Mouse (Mus musculus): ENCODE data around the gene Fam83e.

The Fam83e gene

DNA sequence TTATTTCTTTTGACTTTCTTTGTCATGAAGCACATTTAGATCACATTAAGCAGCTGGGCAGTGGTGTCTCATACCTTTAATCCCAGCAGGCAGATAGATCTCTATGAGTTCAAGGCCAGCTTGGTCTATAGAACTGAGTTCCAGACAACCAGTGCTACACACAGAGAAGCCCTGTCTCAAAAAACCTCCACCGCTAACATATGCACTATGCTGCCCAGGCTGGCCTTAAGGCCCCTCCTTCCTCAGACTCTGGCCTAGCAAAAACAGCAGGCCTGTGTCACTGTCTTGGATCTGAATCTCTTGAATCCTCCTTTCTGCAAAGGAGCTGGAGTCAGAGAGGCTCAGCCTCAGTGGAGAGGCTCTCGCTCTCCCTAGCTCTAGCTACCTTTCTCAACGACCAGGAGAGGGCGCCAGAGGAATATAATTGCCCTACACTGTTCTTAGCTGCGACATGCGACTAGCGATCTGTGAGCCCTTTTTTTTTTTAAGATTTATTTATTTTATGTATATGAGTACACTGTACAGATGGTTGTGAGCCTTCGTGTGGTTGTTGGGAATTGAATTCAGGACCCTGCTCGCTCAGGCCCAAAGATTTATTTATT lies 18.3 kb downstream of the Fam83e start:
- peak in 1 of 2 experiments; percentile 61 for DNase-seq (ENCODE audit: low read depth in 1 of 2, low spot score in 2 of 2)

DNA sequence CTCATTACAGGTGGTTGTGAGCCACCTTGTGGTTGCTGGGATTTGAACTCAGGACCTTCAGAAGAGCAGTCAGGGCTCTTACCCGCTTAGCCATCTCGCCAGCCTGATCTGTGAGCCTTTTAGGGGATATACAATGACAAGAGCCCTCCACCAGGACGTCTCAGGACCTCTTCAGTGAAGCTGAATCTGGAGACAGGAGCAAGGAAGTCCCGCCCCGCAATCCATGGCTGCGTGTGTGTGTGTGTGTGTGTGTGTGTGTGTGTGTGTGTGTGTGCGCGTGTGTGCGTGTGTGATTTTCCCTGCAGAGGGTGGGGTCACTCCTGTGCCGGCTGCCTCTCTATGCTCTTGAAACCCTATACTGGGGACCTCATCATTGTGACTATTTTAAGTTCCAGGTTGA lies 18.8 kb downstream of the Fam83e start:
- DNase-seq (ENCODE audit: low read depth in 1 of 2, low spot score in 2 of 2) = no peak

DNA sequence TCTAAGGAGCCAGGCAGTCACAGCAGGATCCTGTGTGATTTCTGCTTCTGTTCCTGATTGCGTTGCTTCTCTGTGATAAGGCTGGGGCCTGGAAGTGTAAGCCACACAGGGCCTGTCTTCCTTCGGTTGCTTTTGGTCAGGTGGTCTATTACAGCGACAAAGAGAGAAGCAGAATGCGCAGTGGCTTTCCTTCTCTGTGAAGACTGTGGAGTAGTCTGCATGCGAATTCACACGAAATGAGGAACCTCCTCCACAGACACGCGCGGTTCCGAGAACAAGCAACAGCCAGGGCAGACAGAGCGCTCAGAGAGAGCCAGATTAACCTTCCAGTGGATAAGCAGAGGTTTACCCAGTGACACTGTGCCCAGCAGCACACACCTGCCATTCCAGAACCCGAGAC lies 20.3 kb downstream of the Fam83e start:
- no peak for DNase-seq (ENCODE audit: low read depth in 1 of 2, low spot score in 2 of 2)

DNA sequence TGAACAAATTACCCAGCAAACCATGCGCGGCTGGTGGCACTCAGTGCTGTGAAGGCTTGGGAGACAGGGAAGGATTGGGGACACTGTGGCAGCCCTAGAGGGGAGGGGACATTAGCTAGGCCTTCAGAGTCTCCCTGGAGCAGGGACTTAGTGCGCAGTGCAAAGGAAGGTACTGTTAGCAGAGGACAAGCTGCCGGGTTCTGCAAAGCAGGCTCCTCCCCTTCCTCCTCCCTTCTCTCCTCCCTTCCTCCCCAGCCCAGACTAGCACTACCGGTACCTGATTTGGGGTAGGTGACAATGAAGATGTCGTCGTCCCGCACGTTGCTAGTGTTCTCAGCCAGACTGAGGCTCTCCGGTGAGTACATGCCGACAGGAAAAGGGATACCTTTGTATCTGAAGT lies 20.8 kb downstream of the Fam83e start:
- no peak for DNase-seq (ENCODE audit: low read depth in 1 of 2, low spot score in 2 of 2)

DNA sequence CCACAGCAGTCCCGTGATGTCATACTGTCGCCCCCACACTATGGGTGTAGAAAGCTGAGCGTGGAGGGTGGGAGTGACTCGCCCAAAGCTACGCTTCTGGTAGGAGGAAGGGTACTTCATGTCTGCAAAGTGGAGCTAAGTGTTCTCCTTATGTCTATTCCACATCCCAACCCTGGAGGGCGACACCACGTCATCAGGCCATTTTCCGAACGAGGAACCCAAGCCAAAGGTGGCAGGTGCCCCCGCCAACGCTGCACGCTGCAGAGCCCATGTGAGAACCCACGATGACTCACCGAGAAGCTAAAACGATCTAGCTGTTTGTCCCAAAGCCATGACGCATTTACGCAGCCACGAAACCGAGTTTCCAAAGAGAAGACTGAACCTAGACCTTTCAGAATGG lies 21.3 kb downstream of the Fam83e start:
- no peak for DNase-seq (ENCODE audit: low read depth in 1 of 2, low spot score in 2 of 2)

DNA sequence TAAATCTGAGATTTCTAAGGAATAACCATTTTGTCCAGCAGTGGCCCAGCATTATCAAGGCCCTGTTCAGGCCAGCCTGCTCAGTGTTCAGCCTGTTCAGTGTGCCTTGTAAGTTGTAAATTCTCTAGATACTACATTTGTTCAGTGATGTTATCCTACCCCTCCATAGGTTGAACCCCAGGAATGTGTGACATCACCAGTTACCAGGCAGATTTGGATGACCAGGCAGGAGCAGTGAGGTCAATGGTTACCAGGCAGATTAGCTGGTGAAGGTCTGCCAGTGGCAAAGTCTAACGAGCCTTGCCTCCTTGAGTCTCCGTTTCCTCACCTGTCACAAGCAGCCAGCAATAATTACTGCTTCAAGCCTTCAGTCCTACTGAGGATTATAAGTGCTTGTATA lies 23.4 kb downstream of the Fam83e start:
- DNase-seq (ENCODE audit: low read depth in 1 of 2, low spot score in 2 of 2) = peak; percentile 33 to 71

DNA sequence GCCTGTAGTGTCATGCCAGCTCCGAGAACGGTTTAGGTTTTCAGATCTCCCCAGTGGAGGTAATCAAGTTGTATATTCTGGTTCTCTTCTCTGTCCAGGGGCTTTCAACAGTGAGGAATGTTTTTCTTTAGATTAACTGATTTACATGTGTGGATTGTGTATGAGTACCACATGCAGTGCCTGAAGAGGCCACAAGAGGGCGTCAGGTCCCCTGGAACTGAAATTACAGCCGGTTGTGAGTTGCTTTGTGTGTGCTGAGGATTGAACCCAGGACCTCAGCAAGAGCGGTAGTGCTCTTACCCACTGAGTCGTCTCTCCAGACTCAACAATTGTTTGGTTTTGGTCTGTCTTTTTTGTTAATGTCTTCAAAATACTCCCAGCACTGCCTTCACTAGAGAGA lies 25.5 kb downstream of the Fam83e start:
- no peak for DNase-seq (ENCODE audit: low read depth in 1 of 2, low spot score in 2 of 2)

DNA sequence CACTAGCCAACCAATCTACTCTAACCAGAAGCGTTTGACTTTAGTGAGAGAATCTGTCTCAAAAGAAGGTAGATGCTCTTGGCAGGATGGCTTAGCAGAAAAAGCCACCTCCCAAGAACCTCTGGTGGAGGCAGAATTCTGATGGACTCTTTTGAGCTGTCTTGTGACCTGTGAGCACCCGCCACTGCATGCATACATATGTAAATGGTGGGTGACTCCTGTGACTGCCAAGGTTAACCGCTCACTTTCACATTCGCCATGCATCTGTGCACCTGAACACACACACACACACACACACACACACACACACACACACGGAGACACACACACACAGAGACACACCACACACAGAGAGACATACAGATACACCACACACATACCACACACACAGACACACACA lies 26.4 kb downstream of the Fam83e start:
- DNase-seq (ENCODE audit: low read depth in 1 of 2, low spot score in 2 of 2) = no peak

DNA sequence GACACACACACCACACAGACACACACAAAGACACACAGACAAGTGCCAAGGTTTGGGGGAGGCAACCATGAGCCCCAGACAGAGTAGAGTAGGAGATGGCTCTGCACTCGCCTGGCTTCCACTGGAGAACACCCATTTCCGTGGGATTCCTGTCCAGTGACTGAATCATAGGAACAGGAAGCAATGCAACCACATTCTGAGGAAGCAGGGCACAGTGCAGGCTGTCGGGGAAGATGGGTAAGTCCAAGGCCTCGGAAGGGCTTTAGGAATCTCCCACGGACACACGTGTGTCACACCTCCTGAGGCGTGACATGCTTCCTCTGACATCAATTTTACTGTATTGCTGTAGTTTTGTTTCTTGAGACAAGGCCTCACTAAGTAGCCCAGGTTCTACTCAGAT lies 27.1 kb downstream of the Fam83e start:
- DNase-seq (ENCODE audit: low read depth in 1 of 2, low spot score in 2 of 2) = no peak

DNA sequence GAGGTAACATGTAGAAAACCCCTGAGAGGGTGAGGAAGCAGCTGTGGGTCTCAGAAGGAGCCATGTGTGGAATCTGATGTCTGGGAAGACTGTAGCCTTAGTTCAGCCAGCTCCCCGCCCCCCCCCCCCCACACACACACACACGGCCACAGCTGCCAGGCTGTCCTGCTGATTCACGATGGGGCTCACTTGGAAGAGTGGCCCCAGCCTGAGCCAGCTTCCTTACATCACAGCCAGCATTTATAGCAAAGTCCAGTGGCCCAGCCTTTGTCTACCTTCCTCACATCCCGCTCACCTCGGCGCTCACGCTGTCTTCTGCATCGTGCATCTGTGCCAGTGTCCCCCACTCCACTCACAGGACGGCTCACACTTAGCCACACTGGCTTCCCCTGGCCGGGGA lies 28.4 kb downstream of the Fam83e start:
- no peak for DNase-seq (ENCODE audit: low read depth in 1 of 2, low spot score in 2 of 2)

DNA sequence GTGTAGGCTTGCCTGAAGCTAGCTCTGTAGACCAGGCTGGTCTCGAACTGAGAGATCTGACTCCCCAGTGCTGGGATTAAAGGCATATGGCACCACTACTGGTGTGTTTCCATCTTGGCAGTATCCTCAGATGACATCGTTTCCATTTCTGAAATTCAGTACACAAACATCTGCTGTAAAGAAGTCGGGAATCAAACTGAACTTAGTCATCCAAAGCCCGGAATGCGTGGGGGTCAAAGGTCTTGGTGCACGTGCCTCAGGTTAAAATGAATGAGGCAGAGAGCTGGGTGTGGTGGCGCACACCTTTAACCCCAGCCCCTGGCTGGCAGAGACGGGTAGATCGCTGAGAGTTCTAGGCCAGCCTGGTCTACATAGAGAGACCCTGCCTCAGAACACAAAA lies 29.1 kb downstream of the Fam83e start:
- no peak for DNase-seq (ENCODE audit: low read depth in 1 of 2, low spot score in 2 of 2)

DNA sequence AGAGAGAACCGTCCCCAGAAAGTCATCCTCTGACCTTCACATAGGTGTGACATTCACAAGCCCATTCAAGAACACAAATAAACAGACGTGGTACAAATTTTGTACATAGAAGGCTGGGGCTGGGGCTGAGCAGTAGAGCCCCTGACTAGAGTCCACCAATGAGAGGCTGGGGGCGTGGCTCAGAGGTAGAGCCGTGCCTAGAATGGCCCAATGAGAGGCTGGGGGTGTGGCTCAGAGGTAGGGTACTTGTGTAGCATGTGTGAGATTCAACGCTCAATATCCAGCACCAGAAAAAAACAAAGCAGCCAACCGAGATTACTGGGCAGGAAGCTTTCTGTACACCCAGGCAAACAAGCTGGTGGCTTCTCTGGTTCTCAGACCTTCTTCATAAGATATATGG lies 34.7 kb downstream of the Fam83e start:
- no peak for DNase-seq (ENCODE audit: low read depth in 1 of 2, low spot score in 2 of 2)

DNA sequence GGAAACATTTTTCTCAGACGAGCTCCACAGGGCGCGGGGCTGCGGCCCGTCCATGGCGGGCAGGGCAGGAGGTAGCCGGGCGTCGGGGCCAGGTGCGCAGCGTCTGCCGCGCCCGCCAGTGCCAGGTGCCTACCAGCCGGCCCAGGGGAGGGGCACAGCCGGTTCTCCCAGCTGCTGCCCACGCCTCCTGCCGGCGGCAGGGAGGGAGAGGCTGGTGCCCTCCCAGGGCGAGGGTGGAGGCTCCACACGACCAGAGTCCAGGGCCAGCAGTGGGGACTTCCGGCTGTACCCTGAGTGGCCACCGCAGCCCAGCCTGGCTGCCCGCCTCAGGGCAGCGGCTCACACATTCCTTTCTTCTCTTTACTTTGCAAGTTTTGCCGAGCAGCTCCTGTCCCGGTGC lies 38.4 kb downstream of the Fam83e start:
- DNase-seq (ENCODE audit: low read depth in 1 of 2, low spot score in 2 of 2) = no peak

DNA sequence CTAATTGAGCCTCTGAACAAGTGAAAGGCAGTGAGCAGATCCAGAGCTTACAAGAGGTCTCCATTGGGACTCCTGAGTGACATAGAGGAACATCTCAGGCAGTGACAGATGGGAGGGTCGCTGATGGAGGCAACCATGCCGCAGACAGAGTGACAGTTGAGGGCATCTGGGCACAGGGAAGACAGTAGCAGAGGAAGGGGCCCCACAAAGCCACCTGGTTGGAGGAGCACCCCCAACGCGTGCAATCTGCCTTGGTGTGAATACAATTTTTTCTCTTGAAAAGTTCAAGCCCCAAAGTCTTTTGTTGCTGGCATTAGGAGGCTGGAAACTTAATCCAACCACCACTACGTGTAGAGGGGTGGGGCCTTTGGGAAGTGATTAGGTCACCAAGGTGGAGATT lies 39.1 kb downstream of the Fam83e start:
- no peak for DNase-seq (ENCODE audit: low read depth in 1 of 2, low spot score in 2 of 2)

DNA sequence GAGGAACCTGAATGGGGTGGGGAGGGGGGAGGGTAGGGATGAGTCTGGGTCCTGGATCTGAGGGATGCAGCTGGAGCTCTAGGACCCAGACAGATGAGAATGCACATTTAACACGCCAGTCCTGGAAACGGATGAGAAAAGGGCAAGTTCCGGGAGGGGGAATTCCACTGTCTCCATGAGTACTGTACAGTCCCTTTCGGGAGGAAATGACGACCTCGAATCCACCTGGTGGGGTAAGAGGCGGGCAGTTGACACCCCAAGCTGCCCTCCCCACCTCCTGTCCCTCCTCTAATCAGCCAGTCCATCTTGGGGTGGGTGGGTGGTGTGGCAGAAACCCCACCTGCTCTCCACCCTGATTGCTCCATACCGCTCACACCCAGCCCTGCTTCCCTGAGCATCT lies 45.0 kb downstream of the Fam83e start:
- DNase-seq (ENCODE audit: low read depth in 1 of 2, low spot score in 2 of 2) = no peak

DNA sequence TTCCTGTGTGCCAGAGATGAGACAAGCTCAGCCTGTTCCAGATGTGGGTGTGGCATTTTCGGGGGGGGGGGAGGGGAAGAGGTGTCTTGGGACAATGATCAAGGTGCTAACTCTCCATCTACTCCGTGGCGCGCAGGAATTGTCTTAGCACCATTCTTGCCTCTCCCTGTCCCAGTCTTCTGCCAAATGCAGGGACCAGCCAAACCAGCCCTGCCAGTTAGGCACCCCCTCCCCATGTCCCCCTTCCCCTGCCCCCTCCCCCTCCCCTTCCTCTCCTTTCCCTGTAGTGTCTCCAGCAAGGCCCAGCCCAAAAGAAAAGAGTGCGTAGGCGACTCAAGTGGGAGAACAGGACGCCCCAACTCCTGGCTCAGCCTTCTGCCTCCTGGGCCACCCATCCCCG lies 45.8 kb downstream of the Fam83e start:
- no peak for DNase-seq (ENCODE audit: low read depth in 1 of 2, low spot score in 2 of 2)

DNA sequence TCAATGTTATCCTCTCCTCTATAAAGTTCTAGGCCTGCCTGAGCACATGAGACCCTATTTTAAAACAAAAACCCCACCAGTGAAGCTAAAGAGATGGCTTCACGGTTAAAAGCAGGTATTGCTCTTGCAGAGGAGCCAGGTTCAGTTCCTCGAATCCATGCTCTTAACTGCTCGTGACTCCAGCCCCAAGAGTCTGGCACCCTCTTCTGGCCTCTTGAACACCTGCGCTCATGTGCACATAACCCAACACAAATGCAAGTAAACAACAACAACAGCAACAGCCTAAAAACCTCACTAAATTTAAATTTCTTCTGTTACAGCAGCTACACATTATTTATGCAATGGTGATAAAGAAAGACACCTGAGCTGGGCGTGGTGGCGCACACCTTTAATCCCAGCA lies 46.5 kb downstream of the Fam83e start:
- DNase-seq (ENCODE audit: low read depth in 1 of 2, low spot score in 2 of 2) = no peak

DNA sequence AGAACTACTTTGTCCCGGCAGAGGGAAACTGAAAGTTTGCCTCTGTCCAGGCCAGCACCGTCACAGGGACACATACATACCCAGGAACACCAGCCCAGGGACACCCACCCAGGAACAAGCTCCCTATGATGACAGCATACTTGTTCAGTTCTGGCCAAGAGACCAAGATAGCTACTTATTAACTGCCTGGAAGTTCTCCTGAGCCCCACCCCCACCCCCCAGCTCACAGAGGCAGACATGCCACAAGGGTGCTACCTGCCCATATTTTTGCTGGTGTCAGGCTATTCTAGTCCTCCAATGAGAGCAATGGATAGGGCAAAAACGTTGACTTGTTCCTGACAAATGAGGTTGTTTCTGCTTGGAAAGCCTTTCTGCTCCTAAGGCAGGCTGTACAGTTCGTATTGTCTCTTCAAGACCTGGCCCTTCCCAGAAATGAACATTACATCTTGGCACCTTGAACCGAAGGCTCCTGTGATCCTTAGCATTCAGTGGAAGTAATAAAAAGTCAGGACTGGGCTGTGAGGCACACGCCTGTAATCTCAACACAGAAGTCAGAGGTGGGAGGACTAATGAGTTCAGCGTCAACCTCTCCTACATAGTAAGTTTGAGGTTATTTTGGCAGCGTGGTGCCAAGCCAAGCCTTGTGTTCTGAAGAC lies 49.5 kb downstream of the Fam83e start:
- no peak for DNase-seq (ENCODE audit: low read depth in 1 of 2, low spot score in 2 of 2)

DNA sequence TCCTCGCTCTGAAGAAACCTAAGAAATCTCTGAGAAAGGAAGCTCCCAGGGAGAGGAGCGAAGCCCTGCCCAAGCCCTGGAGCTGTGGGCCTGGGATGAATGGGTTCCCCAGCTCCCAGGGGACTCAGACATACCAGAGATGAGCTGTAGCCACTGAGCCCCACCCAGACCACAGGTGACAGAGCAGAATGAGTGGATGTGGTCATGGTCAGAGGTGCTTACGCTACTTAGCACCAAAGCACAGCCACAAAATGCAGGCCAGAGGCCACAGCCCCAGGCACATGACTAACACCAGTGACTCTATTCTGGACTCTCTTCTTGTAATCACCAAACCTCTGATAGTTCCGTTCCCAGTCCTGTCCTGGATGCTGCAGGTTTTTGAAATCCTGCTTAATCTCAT lies 50.1 kb downstream of the Fam83e start:
- no peak for DNase-seq (ENCODE audit: low read depth in 1 of 2, low spot score in 2 of 2)

DNA sequence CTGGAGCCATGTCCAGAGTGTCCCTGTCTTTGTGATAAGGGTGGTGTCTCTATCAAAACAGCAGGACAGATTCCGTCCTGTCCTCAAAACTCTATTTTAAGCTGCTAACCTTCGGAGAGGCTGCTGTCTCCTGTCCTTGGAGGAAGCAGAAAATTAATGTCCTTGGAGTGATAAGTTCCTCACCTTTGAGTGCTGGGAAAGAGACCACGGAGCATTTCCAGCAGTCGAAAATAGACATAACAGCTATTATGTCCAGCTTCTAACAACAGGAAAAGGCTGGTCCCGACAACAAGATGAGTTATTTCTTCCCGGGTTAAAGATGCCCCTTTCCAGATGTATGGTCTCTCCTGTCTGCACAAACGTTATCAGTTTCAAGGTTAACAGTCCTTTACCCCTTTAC lies 54.2 kb downstream of the Fam83e start:
- DNase-seq (ENCODE audit: low read depth in 1 of 2, low spot score in 2 of 2) = no peak

All from monocyte, adult 2 months (primary cell).